Mouse (Mus musculus) forebrain, embryonic 12.5 days (tissue): ENCODE results near the gene Tmem30a. TPM values are rescaled to one million over a fixed set of nuclear protein-coding genes. Genes with fewer than 3 reads are reported as not detected.

Experiments
- ATAC-seq: fragments of 200-750 bp; cut with Nextera tagmentation; 2 replicates; pipeline ENCODE4 v1.8.0; 2017; ENCODE audit warnings: moderate TSS enrichment; ENCODE audit not compliant: low FRiP score
- H3K27ac ChIP-seq: fragments of 300-500 bp; sonication (generic); 2 replicates; pipeline ENCODE4 v1.5.1; 2016; ENCODE audit warnings: mild to moderate bottlenecking
- H3K27me3 ChIP-seq: fragments of 300-500 bp; sonication (generic); 2 replicates; pipeline ENCODE4 v1.6.1; 2016; ENCODE audit warnings: mild to moderate bottlenecking
- H3K36me3 ChIP-seq: fragments of 300-500 bp; sonication (generic); replicated peaks from 2 replicates; pipeline ENCODE4 v1.6.1; 2016; ENCODE audit warnings: mild to moderate bottlenecking
- H3K4me1 ChIP-seq: fragments of 300-500 bp; sonication (generic); 2 replicates; pipeline ENCODE4 v1.6.1; 2016
- H3K4me2 ChIP-seq: fragments of 300-500 bp; sonication (generic); 2 replicates; pipeline ENCODE4 v1.6.1; 2016; ENCODE audit warnings: mild to moderate bottlenecking, moderate library complexity
- H3K4me3 ChIP-seq: fragments of 300-500 bp; sonication (generic); replicated peaks from 2 replicates; pipeline ENCODE4 v1.5.1; 2016; ENCODE audit warnings: mild to moderate bottlenecking
- H3K9ac ChIP-seq: fragments of 300-500 bp; sonication (generic); 2 replicates; pipeline ENCODE4 v1.6.1; 2016; ENCODE audit warnings: mild to moderate bottlenecking
- H3K9me3 ChIP-seq: fragments of 300-500 bp; sonication (generic); 2 replicates; pipeline ENCODE4 v1.6.1; 2016
- WGBS: fragments of 180-500 bp; shearing (Covaris S2); methylation state at CpG from one replicate; pipeline ENCODE4 v1.1.7; 2016; 5-methylcytosine and 5-hydroxymethylcytosine counted together
- polyA plus RNA-seq: library from polyadenylated mRNA; unstranded; fragments of >200 nt; fragmentation: Nextera tagmentation; extraction: Ambion mirVana; gene quantifications from 2 replicates; pipeline ENCODE4 v1.2.1, GENCODE M21; 2016

Gene Tmem30a
- polyA plus RNA-seq, 1 experiment from 2014 or later, result 87.5 TPM

DNA sequence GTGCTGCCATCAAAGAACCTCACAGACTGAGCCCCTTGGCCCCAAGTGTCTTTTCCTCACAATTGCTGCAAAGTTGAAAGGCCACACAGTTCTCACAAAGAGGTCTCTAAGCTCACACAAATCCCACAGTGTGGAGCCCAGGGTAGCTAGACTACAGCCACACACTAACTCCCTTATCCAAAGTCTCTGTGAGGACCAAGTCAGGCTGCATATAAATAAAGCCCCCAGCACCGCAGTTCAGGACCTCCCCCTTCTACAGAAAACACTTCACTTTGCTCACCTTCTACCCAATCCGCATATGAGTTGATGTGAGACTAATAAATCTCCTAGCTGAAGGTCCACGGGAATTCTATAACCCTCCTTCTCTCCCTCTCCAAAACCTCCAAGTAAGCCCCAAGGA lies 8.9 kb downstream of the Tmem30a start:
- Histone ChIP-seq H3K9ac (no peak overlapping the region), H3K4me2 (no peak overlapping the region), H3K27ac (no peak overlapping the region), H3K27me3 (no peaks in the 10 kb centered on the region), H3K4me3 (no peak overlapping the region), H3K4me1 (peaks cover 18% of the 10 kb centered on the region), H3K36me3 (no peaks in the 10 kb centered on the region), H3K9me3 (no peaks in the 10 kb centered on the region)
- 53% methylated on average over 3 of the region's 3 CpGs for WGBS
- ATAC-seq, result no peak

DNA sequence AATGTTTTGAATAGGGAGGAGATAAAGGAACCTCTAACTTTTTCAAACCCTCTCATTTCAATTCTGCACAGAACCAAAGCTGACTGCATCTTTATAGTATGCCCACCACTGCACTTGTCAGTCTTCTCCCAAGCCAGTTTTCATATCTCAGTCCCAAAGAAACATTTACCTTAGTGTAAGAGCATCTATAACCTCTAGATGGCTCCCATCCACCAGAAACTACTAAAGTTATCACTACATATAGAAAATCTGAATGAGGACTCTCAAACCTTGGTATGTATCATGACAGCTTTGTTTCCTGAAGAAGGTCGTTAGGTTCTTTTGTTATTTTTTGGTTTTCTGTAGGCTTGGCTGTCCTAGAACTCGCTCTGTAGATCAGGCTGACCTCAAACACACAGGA lies 14.0 kb downstream of the Tmem30a start:
- Histone ChIP-seq H3K4me3 (no peak overlapping the region), H3K36me3 (0 out of 2 replicates have a peak, but pooled peaks cover 7% of the 10 kb centered on the region), H3K4me1 (peaks cover 4% of the 10 kb centered on the region; the same call in 1 of the 2 replicates), H3K27me3 (no peaks in the 10 kb centered on the region), H3K9me3 (no peaks in the 10 kb centered on the region), H3K9ac (no peak overlapping the region), H3K27ac (no peak overlapping the region), H3K4me2 (no peak overlapping the region)
- no peak for ATAC-seq
- 75% methylated on average over 2 of the region's 2 CpGs for WGBS

DNA sequence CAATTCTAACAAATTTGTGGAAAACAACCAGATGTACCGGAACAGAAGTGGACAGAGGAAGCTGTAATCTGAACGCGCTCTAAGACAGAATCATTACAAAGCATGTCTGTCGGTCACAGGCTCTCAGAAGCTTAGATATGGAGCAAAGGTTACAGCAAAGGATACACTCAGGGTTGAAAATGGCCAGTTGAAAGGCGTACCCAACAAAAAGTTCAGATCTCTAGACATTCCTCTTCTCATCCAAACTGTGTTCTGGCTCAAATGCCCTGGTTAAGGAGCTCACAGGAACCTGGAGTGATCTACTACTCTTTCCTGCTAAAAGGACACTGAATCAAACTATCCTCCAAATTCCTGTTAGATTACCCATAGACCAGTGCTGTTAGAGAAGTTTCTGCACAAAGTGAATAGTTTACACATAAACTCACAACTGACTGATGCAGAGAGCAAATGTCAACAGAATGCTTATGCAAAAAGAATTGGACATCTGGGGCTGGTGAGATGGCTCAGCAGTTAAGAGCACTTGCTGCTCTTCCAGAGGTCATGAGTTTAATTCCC lies 26.2 kb downstream of the Tmem30a start:
- no peak overlapping the region for H3K4me3 ChIP-seq
- no peaks in the 10 kb centered on the region for H3K27me3 ChIP-seq
- no peak overlapping the region for H3K4me2 ChIP-seq
- H3K4me1 ChIP-seq, result no peaks in the 10 kb centered on the region
- H3K36me3 ChIP-seq, result no peaks in the 10 kb centered on the region
- H3K9ac ChIP-seq, result no peak overlapping the region
- no peak overlapping the region for H3K27ac ChIP-seq
- ATAC-seq, result no peak
- WGBS, result 96% methylated on average over 5 of the region's 5 CpGs
- no peaks in the 10 kb centered on the region for H3K9me3 ChIP-seq

DNA sequence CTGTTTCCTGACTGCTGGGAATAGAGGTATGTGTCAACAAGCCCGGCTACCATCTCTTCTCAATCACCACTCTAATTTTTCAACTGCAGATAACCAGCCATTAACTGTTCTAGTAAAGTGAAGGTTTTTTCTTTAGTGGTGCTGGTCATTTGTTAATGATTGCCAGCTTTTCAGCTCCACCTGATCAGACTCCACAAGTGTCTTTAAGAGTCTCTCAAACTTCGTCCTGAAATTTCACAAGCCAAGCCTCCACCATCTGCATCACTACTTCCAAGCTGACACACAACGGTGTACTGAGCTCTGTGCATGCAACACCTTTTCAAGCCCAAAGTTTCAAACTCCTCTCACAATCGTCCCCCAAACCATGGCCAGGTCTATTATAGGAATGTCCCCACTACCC lies 28.0 kb downstream of the Tmem30a start:
- no peak for ATAC-seq

DNA sequence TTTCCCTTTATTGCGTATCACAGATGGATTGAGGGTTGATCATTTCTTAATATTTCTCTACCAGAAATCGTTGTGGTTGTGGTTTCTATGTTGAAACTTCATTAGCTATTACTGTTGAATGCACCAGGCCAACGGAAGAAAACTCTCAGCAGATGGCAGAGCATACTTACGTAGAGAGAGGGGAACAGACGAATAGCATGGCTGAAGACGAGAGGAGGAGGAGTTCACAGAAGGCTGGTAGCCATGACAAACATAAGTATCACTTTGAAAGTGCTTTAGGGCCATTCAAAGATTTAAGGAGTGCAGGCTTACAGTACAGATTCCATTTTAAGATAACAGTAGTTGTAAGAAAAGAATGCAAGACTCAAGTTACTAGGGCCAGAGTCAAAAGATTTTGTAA lies 30.8 kb downstream of the Tmem30a start:
- Histone ChIP-seq H3K9me3 (no peaks in the 10 kb centered on the region), H3K4me3 (no peak overlapping the region), H3K9ac (no peak overlapping the region), H3K4me2 (no peak overlapping the region), H3K36me3 (peaks cover 4% of the 10 kb centered on the region; the same call in 1 of the 2 replicates), H3K27me3 (no peaks in the 10 kb centered on the region), H3K4me1 (peaks cover 7% of the 10 kb centered on the region), H3K27ac (no peak overlapping the region)
- no peak for ATAC-seq
- 83% methylated on average over 6 of the region's 6 CpGs for WGBS

More for the DNA sequence above, 28.0 kb downstream of the Tmem30a start:
- WGBS, result 90% methylated on average over 4 of the region's 4 CpGs
- Histone ChIP-seq H3K4me1 (no peaks in the 10 kb centered on the region), H3K27me3 (no peaks in the 10 kb centered on the region), H3K4me2 (no peak overlapping the region), H3K9ac (no peak overlapping the region), H3K9me3 (no peaks in the 10 kb centered on the region), H3K4me3 (no peak overlapping the region), H3K27ac (no peak overlapping the region), H3K36me3 (no peaks in the 10 kb centered on the region)

DNA sequence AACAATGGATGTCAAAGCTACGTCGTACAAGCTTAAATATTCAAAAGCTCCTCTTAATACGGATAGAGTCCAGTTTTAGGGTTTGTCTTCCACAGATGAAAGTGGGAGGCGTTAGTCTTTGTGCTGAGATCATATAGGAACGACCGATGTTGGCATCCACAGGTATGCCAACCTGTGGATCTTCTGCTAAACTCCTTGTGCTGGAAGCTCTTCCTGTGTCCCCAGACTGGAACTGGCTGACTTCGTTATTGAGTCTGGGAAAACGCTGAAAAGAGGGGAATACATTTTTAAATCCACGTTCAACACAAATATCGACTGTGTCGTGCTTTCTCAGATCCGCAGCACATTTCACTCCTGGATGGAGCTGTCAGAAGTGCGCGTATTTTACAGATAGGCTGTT lies 33.2 kb downstream of the Tmem30a start:
- H3K9ac ChIP-seq, result peak overlapping the region; percentile 80
- H3K27me3 ChIP-seq, result no peaks in the 10 kb centered on the region
- H3K4me3 ChIP-seq, result peak overlapping the region; percentile 82
- peak overlapping the region; percentile 69 for H3K4me2 ChIP-seq
- H3K9me3 ChIP-seq, result no peaks in the 10 kb centered on the region
- H3K27ac ChIP-seq, result peak overlapping the region; percentile 83
- H3K36me3 ChIP-seq, result peaks cover 17% of the 10 kb centered on the region
- H3K4me1 ChIP-seq, result peaks cover 7% of the 10 kb centered on the region
- no peak for ATAC-seq
- WGBS, result 8% methylated on average over 14 of the region's 14 CpGs

DNA sequence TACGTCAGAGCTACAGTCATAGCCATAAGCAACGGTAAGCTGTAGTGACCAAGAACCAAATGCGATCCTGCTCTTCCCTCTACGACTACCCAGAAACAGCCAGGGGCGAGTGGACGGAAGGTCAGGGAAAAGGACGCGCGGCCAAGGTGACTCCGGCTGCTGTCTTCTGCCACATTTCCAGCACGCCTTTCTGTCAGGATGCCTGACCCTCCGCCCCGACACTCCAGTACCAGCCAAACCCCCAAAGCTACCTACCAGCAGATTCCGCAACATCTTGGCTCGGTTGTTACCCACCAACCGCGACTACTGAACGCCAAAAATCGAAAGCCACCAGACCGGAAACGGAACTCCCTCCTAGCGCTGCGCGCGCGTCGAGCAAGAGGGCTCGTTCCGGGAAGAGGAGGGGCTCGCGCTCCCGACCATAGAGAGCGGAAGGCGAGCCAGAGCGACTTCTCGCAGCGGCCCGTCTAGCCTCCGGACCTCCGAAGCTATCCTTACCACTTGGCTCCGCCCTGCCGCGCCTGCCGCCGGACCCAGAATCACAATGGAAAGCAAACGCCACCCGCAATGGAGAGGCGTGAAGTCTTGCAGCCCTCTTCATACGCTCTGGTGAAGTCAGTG lies 33.8 kb downstream of the Tmem30a start, which contains the start of gene Cox7a2:
Gene Cox7a2 (minus strand): TSS at position 494 of the 621 bp plus-strand sequence.
- Histone ChIP-seq H3K27me3 (no peaks in the 10 kb centered on the region), H3K9me3 (no peaks in the 10 kb centered on the region), H3K27ac (peak within 1 kb of the TSS; percentile 83), H3K9ac (peak within 1 kb of the TSS; percentile 80), H3K4me1 (peaks cover 7% of the 10 kb centered on the region), H3K4me2 (peak within 1 kb of the TSS; percentile 69), H3K36me3 (peaks cover 20% of the 10 kb centered on the region), H3K4me3 (peak within 1 kb of the TSS; percentile 82)
- WGBS, result under 1% methylated on average over 49 of the region's 49 CpGs
- peak; percentile 100 for ATAC-seq

DNA sequence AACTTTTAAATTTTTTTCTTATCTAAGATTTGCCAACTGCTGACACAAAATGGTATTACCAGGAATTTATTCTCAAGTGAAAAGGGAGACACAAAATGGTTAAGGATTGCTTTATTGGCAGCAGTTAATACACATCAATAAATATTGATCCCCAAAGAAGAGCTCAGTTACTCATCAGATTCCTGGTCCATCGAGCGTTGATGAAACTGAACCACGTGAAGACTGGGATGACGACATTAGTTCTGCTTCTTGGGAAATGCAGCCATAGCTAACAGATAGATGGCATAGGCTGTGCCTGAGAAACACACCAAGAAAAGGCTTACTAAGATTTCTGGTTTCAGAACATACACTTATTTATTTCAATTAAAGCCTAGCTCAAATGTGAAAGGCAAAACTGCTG lies 38.0 kb downstream of the Tmem30a start:
- no peak for ATAC-seq
- WGBS, result 94% methylated on average over 4 of the region's 4 CpGs
- no peak overlapping the region for H3K27ac ChIP-seq
- no peaks in the 10 kb centered on the region for H3K9me3 ChIP-seq
- H3K4me3 ChIP-seq, result no peak overlapping the region
- H3K4me1 ChIP-seq, result peaks cover 7% of the 10 kb centered on the region
- no peak overlapping the region for H3K9ac ChIP-seq
- no peaks in the 10 kb centered on the region for H3K27me3 ChIP-seq
- no peak overlapping the region for H3K4me2 ChIP-seq
- peaks cover 38% of the 10 kb centered on the region for H3K36me3 ChIP-seq

DNA sequence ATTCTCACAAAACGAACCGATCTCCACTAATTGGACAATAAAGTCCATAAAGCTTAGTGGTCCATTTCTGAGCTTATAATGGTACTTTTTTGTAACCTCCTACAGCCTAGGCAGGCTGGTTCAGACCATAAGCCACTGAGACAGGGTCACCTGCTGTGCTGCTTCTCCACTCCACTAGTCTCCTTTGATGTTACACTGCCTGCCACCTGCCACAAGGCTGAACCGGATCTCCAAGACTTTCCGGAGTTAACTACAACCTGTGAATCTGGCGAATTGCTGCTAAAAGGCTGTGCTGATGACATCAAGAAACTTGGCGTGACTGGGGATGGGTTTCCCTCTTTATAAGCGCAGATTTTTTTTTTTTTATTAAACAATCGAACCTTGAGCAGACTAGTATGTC lies 41.5 kb downstream of the Tmem30a start:
- no peaks in the 10 kb centered on the region for H3K4me1 ChIP-seq

DNA sequence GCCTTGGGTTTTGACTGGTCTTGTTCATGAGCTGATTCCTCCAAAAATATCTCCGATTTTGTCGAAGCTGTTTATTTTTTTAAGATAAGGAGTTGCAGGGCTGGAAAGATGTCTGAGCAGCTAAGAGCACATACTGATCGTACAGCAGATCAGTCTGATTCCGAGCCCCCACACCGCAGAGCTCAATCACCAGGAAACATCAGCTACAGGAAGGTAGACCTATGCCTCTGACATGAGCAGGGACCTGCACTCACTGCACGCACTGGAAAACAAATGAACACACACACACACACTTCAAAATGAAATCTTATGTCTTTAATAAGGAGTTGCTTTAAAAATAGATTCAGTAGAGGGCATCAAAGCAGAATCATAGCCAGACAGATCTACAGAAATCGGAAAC lies 42.6 kb downstream of the Tmem30a start:
- Histone ChIP-seq H3K9ac (no peak overlapping the region), H3K9me3 (no peaks in the 10 kb centered on the region), H3K27ac (no peak overlapping the region), H3K4me3 (no peak overlapping the region), H3K4me2 (no peak overlapping the region), H3K36me3 (peaks cover 26% of the 10 kb centered on the region), H3K27me3 (no peaks in the 10 kb centered on the region), H3K4me1 (no peaks in the 10 kb centered on the region)
- WGBS, result 93% methylated on average over 7 of the region's 7 CpGs
- no peak for ATAC-seq

More for the DNA sequence above, 41.5 kb downstream of the Tmem30a start:
- H3K4me2 ChIP-seq, result no peak overlapping the region
- H3K36me3 ChIP-seq, result peaks cover 30% of the 10 kb centered on the region
- no peak overlapping the region for H3K4me3 ChIP-seq
- H3K27ac ChIP-seq, result no peak overlapping the region
- no peaks in the 10 kb centered on the region for H3K27me3 ChIP-seq
- 85% methylated on average over 8 of the region's 8 CpGs for WGBS
- no peak for ATAC-seq
- no peak overlapping the region for H3K9ac ChIP-seq
- no peaks in the 10 kb centered on the region for H3K9me3 ChIP-seq

DNA sequence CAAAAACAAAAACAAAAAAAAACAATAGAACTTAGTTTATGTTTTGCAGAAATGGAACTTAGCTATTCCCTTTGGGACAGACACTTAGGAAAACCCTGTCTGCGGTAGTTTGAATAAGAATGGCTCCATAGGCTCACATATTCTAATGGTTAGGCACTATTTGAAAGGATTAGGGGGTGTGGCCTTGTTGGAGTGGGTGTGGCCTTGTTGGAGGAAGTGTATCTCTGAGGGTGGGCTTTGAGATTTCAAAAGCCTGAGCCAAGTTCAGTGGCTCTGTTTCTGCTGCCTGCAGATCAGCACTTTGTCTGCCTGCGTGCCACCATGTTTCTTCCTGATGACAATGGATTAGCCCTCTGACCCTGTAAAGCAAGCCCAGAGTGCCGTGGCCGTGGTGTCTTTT lies 48.3 kb downstream of the Tmem30a start:
- no peaks in the 10 kb centered on the region for H3K4me1 ChIP-seq
- no peaks in the 10 kb centered on the region for H3K27me3 ChIP-seq
- no peak overlapping the region for H3K4me2 ChIP-seq
- no peak for ATAC-seq
- no peaks in the 10 kb centered on the region for H3K9me3 ChIP-seq
- no peak overlapping the region for H3K27ac ChIP-seq
- H3K4me3 ChIP-seq, result no peak overlapping the region
- H3K9ac ChIP-seq, result no peak overlapping the region
- H3K36me3 ChIP-seq, result no peaks in the 10 kb centered on the region
- 47% methylated on average over 4 of the region's 4 CpGs for WGBS

DNA sequence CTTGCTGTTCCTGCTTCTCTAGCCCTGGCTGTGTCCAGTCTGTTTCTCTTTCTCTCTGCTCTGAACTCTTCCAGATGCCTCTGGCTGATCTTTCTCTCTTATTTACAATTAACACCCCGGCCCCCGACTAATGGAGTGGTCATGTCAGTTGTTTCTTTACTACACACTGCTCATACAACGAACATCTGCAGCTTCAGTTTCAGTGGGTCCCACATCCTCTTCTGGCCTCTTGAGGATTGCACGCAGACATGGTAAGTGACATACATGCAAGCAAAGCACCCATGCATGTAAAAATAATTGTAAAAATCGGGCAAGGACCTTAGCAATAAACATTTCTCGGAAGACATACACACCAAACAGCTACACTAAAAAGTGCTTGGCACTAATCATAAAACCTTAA lies 57.7 kb downstream of the Tmem30a start:
- ATAC-seq, result no peak
- no peaks in the 10 kb centered on the region for H3K36me3 ChIP-seq
- 86% methylated on average over 6 of the region's 6 CpGs for WGBS

DNA sequence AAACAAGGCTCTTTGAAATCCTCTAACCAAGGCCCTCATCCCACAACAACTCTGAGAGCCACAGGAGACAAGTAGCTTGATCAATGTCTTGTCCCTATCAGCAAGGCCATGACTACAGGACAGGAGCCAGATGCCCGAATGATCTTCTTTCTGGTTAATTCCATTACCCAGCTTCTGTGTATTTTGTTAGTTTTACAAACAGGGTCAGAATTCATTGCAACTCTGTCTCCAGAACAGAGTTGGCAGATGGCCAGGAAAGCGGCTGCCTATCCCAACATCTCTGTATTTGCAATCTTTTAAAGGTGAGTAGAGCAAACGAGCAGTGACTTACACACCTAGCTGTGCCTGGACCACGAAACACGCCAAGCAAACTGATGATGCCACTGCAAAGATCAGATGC lies 63.0 kb downstream of the Tmem30a start:
- H3K4me1 ChIP-seq, result no peaks in the 10 kb centered on the region
- no peak overlapping the region for H3K4me2 ChIP-seq
- no peak overlapping the region for H3K9ac ChIP-seq
- H3K27ac ChIP-seq, result no peak overlapping the region
- no peak overlapping the region for H3K4me3 ChIP-seq
- no peak for ATAC-seq
- H3K27me3 ChIP-seq, result no peaks in the 10 kb centered on the region
- H3K9me3 ChIP-seq, result no peaks in the 10 kb centered on the region
- 90% methylated on average over 5 of the region's 5 CpGs for WGBS
- H3K36me3 ChIP-seq, result no peaks in the 10 kb centered on the region

More for the DNA sequence above, 57.7 kb downstream of the Tmem30a start:
- Histone ChIP-seq H3K27me3 (no peaks in the 10 kb centered on the region), H3K4me2 (no peak overlapping the region), H3K9ac (no peak overlapping the region), H3K4me1 (no peaks in the 10 kb centered on the region), H3K9me3 (no peaks in the 10 kb centered on the region), H3K27ac (no peak overlapping the region), H3K4me3 (no peak overlapping the region)
